Mouse (Mus musculus): ENCODE data around the gene Cox11.

DNA sequence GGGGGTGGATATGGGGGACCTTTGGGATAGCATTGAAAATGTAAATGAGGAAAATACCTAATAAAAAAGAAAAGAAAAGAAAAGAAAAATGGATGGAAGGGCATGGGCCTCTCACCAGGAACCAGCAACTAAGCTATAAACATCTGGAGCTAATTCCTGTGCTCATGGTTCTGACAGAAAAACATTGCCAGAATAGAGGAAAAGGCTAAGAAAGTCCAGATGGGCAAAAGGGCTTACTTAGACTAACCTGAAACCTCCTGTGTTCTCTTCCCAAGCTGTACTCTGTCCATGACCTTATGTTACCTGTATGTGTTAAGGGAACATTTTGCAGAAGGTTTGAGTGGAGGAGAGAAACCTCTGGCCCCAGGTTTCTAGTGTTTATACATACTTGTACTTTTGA, 25.9 kb upstream of the Cox11 start:
- no peak for TF ChIP-seq CTCF (IDR thresholded peaks at IDR 0.05)
- no peak for TF ChIP-seq EP300 (IDR thresholded peaks at IDR 0.05)

All from lung, postnatal 0 days (tissue).